Mouse (Mus musculus) hematopoietic stem cell, adult 5-6 weeks (primary cell): ENCODE measurements around the gene Prpf6. TPM values are rescaled to one million over a fixed set of nuclear protein-coding genes. Genes with fewer than 3 reads are reported as not detected.

Experiments
- ATAC-seq, 2 experiments: fragments of 125-278 bp in 1 of 2; replicated peaks in 1 of 2; 2 replicates each; pipeline ENCODE4 v1.8.0; 2016 to 2017; ENCODE audit warnings: inconsistent platforms in 2 of 2, mild to moderate bottlenecking in 2 of 2, moderate number of reproducible peaks in 2 of 2, low read depth in 1 of 2, moderate TSS enrichment in 1 of 2; ENCODE audit not compliant: low FRiP score in 2 of 2, poor library complexity in 2 of 2, severe bottlenecking in 2 of 2, insufficient read depth in 1 of 2, low TSS enrichment in 1 of 2
- total RNA-seq: library from RNA; stranded (forward); fragments of 172-1452, 232-1000 nt; gene quantifications from 2 replicates; pipeline ENCODE4 v1.2.3, GENCODE M21; 2017

Gene Prpf6
- total RNA-seq, 1 experiment from 2014 or later = 120 TPM

GRCm38 (mm10) chr2:181691571-181691970 is 99.9 kb downstream of the Prpf6 start:
- peak; percentile 46 to 47 for ATAC-seq

DNA sequence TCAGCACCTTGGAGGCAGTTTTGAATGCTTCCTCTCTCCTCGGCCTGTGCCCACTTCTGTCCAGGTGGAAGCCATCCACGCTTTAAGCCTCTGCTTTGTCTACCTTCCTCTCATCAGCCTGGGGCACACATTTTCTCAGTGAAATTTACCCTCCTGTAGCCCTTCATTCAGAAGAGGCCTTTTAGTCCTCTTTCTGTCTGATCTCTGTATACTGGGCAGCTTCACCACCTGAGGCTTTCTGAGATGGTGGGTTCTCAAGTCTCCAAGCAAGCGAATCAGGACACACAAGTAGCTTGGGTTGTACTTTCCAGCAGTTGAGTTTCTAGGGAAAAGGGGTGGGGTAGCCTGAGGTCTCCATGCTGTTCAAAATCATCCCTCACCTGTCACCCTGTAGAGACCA is 100.6 kb downstream of the Prpf6 start:
- ATAC-seq = no peak

DNA sequence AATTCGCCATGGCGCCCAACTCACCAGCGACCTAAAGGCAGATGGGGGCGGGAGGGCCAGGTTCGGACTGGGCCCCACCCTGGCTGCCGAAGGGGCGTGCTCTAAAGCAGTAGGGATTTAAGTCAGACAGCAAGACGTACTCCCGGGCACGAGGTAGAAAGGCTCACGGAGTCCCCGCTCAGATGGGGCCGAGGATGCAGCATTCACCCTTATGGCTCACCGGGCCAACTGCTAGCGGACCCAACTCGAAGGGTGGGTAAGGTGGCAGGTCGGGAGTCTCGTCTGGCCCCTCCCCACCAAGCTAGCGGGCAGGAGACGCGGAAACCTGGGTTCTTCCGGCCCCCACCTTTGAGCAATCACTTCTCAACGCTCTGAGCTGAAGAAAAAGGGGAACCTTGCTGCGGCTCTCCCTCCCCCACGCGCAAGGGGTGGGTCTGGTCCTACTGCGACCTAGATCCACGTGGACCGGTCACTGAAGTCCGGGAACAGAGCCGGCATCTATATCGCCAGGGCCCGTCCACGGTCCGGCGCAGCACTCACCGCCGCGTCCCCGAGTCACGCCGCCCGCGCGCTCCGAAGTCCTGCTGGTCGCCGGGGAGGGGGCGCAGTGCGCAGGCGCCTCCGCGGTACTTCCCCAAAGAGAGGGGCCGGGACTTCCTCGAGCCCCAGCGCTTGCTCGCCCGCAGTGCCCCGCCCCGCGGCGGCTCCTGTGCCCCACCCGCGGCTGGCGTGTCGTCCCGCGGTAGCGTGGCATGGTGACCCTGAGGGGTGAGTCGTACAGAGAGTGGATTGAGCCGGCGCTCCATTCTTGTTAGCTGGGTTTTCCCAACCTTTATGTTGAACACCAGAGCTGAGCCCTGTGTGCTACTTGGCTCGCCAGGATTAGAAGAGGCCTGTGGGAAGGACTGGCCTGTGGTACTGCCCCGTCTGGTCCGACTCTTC is 101.9 kb downstream of the Prpf6 start, which contains the start of gene Rgs19:
Gene Rgs19 (minus strand): TSS at position 639 of the 942 bp plus-strand sequence.
- peak; percentile 79 to 81 for ATAC-seq

GRCm38 (mm10) chr2:181694581-181694980 is 102.9 kb downstream of the Prpf6 start:
- ATAC-seq = no peak

DNA sequence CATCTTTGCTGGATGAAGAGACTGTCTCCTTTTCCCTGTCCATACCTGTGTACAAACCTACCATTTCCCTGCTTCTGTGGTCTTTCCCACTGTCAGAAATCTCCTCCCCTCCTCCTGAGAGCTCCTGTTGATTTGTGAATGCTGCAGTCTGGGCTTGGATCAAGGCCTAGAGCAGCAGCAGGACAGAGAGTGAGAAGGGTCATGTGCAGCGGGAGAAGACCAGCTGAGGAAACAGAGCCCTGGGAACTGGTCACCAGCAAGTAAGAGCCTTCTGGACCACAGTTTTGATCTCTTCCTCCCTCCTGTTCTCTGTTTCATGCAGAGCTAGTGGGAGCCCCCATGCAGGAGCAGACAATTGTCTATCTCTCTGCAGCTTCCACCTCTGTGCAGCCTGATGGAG is 104.1 kb downstream of the Prpf6 start:
- ATAC-seq = no peak

- no peak for ATAC-seq
These were observed 105.2 kb downstream of the Prpf6 start for GRCm38 (mm10) chr2:181696801-181697420.

DNA sequence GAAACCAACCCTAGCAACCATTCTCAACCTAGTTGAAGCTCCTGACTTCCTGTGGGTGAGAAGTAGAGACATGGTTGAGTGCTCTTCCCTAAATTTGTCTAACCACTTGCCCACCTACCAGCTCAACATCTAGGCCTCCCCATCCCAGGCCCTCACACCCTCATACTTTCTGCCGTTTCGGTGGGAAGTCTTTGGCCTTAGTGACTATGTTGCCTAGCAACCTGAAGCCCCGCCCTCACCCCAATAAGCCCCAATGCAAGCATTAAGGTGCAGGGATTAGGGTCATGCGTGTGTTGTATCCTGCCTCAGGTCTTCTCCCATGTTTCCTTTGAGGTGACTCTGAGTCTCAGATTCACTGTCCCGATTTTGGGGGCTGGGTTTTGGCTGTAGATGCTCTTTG is 106.6 kb downstream of the Prpf6 start, which contains the start of gene Lkaaear1:
Gene Lkaaear1 (minus strand): TSS at position 202 of the 400 bp plus-strand sequence.
- ATAC-seq = no peak

Other genes with a start within 250 kb of the Prpf6 start
- gene Zgpat, start 226.9 kb upstream of the Prpf6 start, total RNA-seq = 48.8 and 55.8 TPM in 2 replicates
- 54.9 and 75.9 TPM in 2 replicates for gene Arfrp1, start 226.5 kb upstream of the Prpf6 start, total RNA-seq
- 32.4 and 36.1 TPM in 2 replicates for gene Lime1, start 211.8 kb upstream of the Prpf6 start, total RNA-seq
- 1.3 and 6.0 TPM in 2 replicates for gene Zbtb46, start 132.4 kb upstream of the Prpf6 start, total RNA-seq
- not detected in 2 replicates for gene Abhd16b, start 98.7 kb upstream of the Prpf6 start, total RNA-seq
- gene Tpd52l2, start 94.7 kb upstream of the Prpf6 start, total RNA-seq = 118 and 129 TPM in 2 replicates
- 36.9 and 43.1 TPM in 2 replicates for gene Dnajc5, start 71.4 kb upstream of the Prpf6 start, total RNA-seq
- 66.1 and 82.4 TPM in 2 replicates for gene Uckl1, start 7.0 kb upstream of the Prpf6 start, total RNA-seq
- gene Zfp512b, start 935 bp downstream of the Prpf6 start, total RNA-seq = 17.1 and 40.2 TPM in 2 replicates
- gene Samd10, start 7.3 kb downstream of the Prpf6 start, total RNA-seq = 9.0 and 9.2 TPM in 2 replicates
- not detected in 2 replicates for gene Gm29797, start 65.2 kb downstream of the Prpf6 start, total RNA-seq
- 0.25 TPM in 1 of 2 replicates, not detected in the other for gene Sox18, start 79.8 kb downstream of the Prpf6 start, total RNA-seq
- gene Tcea2, start 88.4 kb downstream of the Prpf6 start, total RNA-seq = 9.1 and 22.7 TPM in 2 replicates
- 89.7 and 90.4 TPM in 2 replicates for gene Rgs19, start 102.1 kb downstream of the Prpf6 start, total RNA-seq
- gene Lkaaear1, start 106.6 kb downstream of the Prpf6 start, total RNA-seq = not detected in 2 replicates
- 0.75 TPM in 1 of 2 replicates, not detected in the other for gene Oprl1, start 123.1 kb downstream of the Prpf6 start, total RNA-seq
- not detected in 2 replicates for gene Myt1, start 171.5 kb downstream of the Prpf6 start, total RNA-seq
- 59.8 and 60.1 TPM in 2 replicates for gene Pcmtd2, start 246.0 kb downstream of the Prpf6 start, total RNA-seq